Mouse (Mus musculus): ENCODE measurements at regions not wholly inside any gene's neighbourhood (a gene's known extent, or its start where the extent isn't known, plus 50 kb on each side); places are given as distances from the start of the nearest gene placed in this dataset.

DNA sequence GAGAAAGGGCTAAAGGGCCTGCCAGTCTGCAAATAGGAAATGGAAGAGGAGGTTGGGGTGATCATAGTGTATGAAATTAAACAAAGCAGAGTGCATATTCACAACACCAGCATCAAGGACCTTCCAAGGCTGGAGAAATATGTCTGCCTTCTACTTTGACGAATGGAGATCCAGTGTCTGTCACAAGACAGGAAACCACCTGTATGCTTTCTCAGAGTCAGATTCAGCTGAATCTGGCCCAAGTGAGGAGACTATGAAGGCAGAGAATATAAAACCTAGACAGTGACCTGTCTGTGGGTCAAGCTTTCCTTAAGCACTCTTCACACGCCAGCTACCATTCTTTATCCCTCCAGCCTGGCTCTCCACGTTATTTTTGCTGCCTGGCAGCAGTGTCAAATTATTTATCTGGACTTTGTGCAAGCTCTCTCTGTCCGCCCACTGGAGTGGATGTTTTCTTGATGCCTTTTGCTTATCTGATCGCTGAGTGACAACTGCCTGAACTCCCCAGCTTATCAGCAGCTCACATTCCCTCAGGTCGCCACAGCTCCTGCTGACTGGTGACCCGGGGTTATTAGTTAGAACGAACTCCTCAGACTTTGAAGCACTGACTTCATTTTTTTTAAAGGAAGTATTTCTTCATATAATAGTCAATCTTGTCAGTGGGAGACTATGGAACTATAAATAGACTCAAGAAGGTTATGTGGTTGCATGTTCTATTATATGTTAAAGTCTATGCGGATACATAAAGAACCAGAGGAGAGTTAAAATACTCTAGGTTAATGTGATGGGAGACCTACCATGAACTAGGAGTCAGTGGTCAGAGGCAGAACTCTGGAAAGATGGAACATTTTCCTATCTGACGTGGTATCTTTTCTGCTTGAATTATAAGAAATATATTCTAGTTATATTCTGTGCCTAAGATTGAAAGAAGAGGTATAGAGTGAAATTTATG, 590.0 kb downstream of the Robo2 start:
- TF ChIP-seq HCFC1 (IDR thresholded peaks at IDR 0.05; ENCODE audit: borderline replicate concordance, insufficient read depth, low read length): no peak
- no peak for TF ChIP-seq CHD2 (IDR thresholded peaks at IDR 0.05; ENCODE audit: low read depth, low read length)

All from ES-E14 (cell line).